Mouse (Mus musculus) megakaryocyte, embryonic 14.5 days (primary cell): ENCODE results near the gene Stau1.

Source experiments
- FLI1 ChIP-seq: IDR thresholded peaks from 2 replicates; pipeline ENCODE4 v1.6.1; 2012; ENCODE audit warnings: low read length, inconsistent platforms, mixed read lengths
- GATA1 ChIP-seq: IDR thresholded peaks from 3 replicates; pipeline ENCODE4 v1.6.1; 2012; ENCODE audit warnings: mixed read lengths, low read length, inconsistent platforms, borderline replicate concordance

DNA sequence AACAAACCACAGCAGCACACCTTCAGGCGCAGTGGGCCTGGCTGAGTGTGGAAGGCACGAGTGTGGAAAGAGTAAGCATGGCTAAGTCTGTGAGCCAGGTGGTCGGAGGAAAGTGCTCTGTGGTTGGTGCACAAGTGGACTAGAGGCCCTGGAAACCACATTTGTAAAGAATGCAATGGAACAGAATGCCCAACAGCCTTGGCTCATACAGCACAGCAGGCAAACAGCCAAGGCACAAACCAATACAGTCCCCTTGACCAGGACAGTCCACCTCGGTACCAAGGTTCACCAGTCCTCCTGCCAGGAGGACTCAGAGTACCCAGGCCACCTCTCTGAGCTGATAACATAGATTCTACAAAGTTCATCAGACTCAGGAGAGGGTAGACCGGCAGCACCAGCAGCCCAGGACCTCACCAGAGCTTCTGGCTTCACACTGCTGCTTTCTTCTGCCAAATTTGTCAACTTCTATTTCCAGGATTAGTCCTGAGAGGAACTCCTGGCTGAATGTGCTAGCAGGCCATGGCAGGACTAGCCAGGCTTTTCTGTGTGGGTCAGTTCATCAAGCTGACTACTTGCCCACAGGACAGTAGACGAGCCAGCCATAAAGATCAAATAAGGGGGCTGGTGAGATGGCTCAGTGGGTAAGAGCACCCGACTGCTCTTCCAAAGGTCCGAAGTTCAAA lies 35.3 kb downstream of the Stau1 start:
- no peak for TF ChIP-seq GATA1
- no peak for TF ChIP-seq FLI1
